Mouse (Mus musculus): Measurements from ENCODE around the gene Psmc1.

The Psmc1 gene

GRCm38 (mm10) chr12:100109986-100110696, at the start of gene Psmc1:
Gene Psmc1, plus strand, starts transcription at chr12:100110154.
- peak; percentile 93 for DNase-seq (ENCODE audit: low read depth)

GRCm38 (mm10) chr12:100061071-100061470, 48.9 kb upstream of the Psmc1 start:
- no peak for DNase-seq (ENCODE audit: low read depth)

GRCm38 (mm10) chr12:100061826-100062225, 48.1 kb upstream of the Psmc1 start:
- DNase-seq (ENCODE audit: low read depth) = no peak

GRCm38 (mm10) chr12:100062584-100062983, 47.4 kb upstream of the Psmc1 start:
- no peak for DNase-seq (ENCODE audit: low read depth)

GRCm38 (mm10) chr12:100065109-100065508, 44.8 kb upstream of the Psmc1 start:
- no peak for DNase-seq (ENCODE audit: low read depth)

- DNase-seq (ENCODE audit: low read depth) = no peak
These were observed 42.5 kb upstream of the Psmc1 start for GRCm38 (mm10) chr12:100067477-100067876.

- peak; percentile 6 for DNase-seq (ENCODE audit: low read depth)
These were observed 36.7 kb upstream of the Psmc1 start for GRCm38 (mm10) chr12:100073201-100073672.

GRCm38 (mm10) chr12:100075715-100076114, 34.2 kb upstream of the Psmc1 start:
- no peak for DNase-seq (ENCODE audit: low read depth)

- no peak for DNase-seq (ENCODE audit: low read depth)
These were observed 30.2 kb upstream of the Psmc1 start for GRCm38 (mm10) chr12:100079636-100080286.

GRCm38 (mm10) chr12:100088026-100088425, 21.9 kb upstream of the Psmc1 start:
- no peak for DNase-seq (ENCODE audit: low read depth)

GRCm38 (mm10) chr12:100089265-100089664, 20.7 kb upstream of the Psmc1 start:
- no peak for DNase-seq (ENCODE audit: low read depth)

GRCm38 (mm10) chr12:100090750-100091149, 19.2 kb upstream of the Psmc1 start:
- DNase-seq (ENCODE audit: low read depth) = no peak

- DNase-seq (ENCODE audit: low read depth) = peak; percentile 50
These were observed 16.9 kb upstream of the Psmc1 start for GRCm38 (mm10) chr12:100093046-100093445.

- DNase-seq (ENCODE audit: low read depth) = no peak
These were observed 9.8 kb upstream of the Psmc1 start for GRCm38 (mm10) chr12:100099971-100100706.

GRCm38 (mm10) chr12:100100707-100101030, 9.3 kb upstream of the Psmc1 start:
- no peak for DNase-seq (ENCODE audit: low read depth)

GRCm38 (mm10) chr12:100101651-100102050, 8.3 kb upstream of the Psmc1 start:
- no peak for DNase-seq (ENCODE audit: low read depth)

- no peak for DNase-seq (ENCODE audit: low read depth)
These were observed 5.4 kb upstream of the Psmc1 start for GRCm38 (mm10) chr12:100104530-100104929.

GRCm38 (mm10) chr12:100106275-100106895, 3.6 kb upstream of the Psmc1 start:
- DNase-seq (ENCODE audit: low read depth) = peak; percentile 89

GRCm38 (mm10) chr12:100107436-100107835, 2.5 kb upstream of the Psmc1 start:
- DNase-seq (ENCODE audit: low read depth) = no peak

GRCm38 (mm10) chr12:100115982-100116381, 6.0 kb downstream of the Psmc1 start:
- DNase-seq (ENCODE audit: low read depth) = no peak

GRCm38 (mm10) chr12:100122921-100123381, 13.0 kb downstream of the Psmc1 start:
- peak; percentile 38 for DNase-seq (ENCODE audit: low read depth)

GRCm38 (mm10) chr12:100123476-100123875, 13.5 kb downstream of the Psmc1 start:
- DNase-seq (ENCODE audit: low read depth) = no peak
